Mouse (Mus musculus): Measurements from ENCODE around the gene Slc31a2. TPM values are rescaled to one million over a fixed set of nuclear protein-coding genes. Genes with fewer than 3 reads are reported as not detected.

Slc31a2 gene
- 4.2 TPM for polyA plus RNA-seq (2012; fragmentation: generic; extraction: Trizol)

DNA sequence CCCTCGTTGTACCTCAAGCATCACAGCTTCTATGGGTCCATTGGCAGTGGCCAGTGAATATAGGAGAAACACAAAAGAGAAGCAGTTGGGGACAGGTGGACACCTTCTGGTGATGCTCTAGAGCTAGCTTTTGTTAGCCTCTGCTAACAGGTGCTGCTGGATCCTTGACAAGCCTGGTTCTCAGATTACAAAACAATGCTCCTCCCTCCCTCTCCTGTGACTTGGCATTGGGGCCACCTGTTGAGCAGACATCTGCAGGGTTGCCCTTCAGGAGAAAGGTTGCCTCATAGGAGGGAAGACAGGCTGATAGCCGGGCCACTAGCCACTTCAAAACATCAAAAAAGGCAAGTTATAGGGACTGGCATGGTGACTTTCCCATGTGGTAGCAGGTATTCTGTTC, at the start of gene Slc31a2:
Gene Slc31a2 (plus strand): TSS at position 287 of the 400 bp plus-strand sequence.
- no peaks in the 10 kb centered on the region for H3K79me2 ChIP-seq (ENCODE audit: control insufficient read depth, insufficient read depth)
- H3K27me3 ChIP-seq (ENCODE audit: control insufficient read depth, insufficient read depth, insufficient read length) = no peaks in the 10 kb centered on the region
- H3K4me3 ChIP-seq = no peak within 1 kb of the TSS
- H3K36me3 ChIP-seq (ENCODE audit: control insufficient read depth, insufficient read depth) = no peaks in the 10 kb centered on the region
- no peak within 1 kb of the TSS for H3K4me2 ChIP-seq (ENCODE audit: low read depth)
- TF ChIP-seq REST (IDR thresholded peaks at IDR 0.05; ENCODE audit: insufficient read depth, insufficient read length) = no peak
- no peak for TF ChIP-seq SRF (IDR thresholded peaks at IDR 0.05; ENCODE audit: control insufficient read depth, insufficient read length, low read depth)
- TF ChIP-seq CEBPB (IDR thresholded peaks at IDR 0.05; ENCODE audit: insufficient read depth, poor library complexity, severe bottlenecking) = no peak
- no peak for TF ChIP-seq E2F4 (IDR thresholded peaks at IDR 0.05; ENCODE audit: insufficient read depth)
- no peak for TF ChIP-seq TCF12 (IDR thresholded peaks at IDR 0.05; ENCODE audit: insufficient read depth, poor library complexity, severe bottlenecking)
- TF ChIP-seq POLR2AphosphoS2 (IDR thresholded peaks at IDR 0.05; ENCODE audit: insufficient read length, low read depth) = no peak
- no peak for TF ChIP-seq MYOD1 (IDR thresholded peaks at IDR 0.05; ENCODE audit: control insufficient read depth in 1 of 3, insufficient read length in 2 of 3, low read depth in 2 of 3)
- no peak within 1 kb of the TSS for H3ac ChIP-seq (ENCODE audit: control insufficient read depth, insufficient read length)

- Histone ChIP-seq H3K4me3 (no peak overlapping the region), H3K27me3 (ENCODE audit: control insufficient read depth, insufficient read depth, insufficient read length) (no peaks in the 10 kb centered on the region), H3K79me2 (ENCODE audit: control insufficient read depth, insufficient read depth) (no peaks in the 10 kb centered on the region), H3K36me3 (ENCODE audit: control insufficient read depth, insufficient read depth) (no peaks in the 10 kb centered on the region), H3ac (ENCODE audit: control insufficient read depth, insufficient read length) (no peak overlapping the region), H3K4me2 (ENCODE audit: low read depth) (no peak overlapping the region)
- TF ChIP-seq MYOD1 (IDR thresholded peaks at IDR 0.05; ENCODE audit: control insufficient read depth in 1 of 3, insufficient read length in 2 of 3, low read depth in 2 of 3) = no peak
- no peak for TF ChIP-seq MYOG (IDR thresholded peaks at IDR 0.05; ENCODE audit: control insufficient read depth in 1 of 3, insufficient read depth in 1 of 3, insufficient read length in 2 of 3, low read depth in 2 of 3)
- TF ChIP-seq TCF3 (IDR thresholded peaks at IDR 0.05; ENCODE audit: insufficient read length, low read depth) = no peak
- TF ChIP-seq MAX (IDR thresholded peaks at IDR 0.05; ENCODE audit: low read depth) = no peak
- no peak for TF ChIP-seq E2F4 (IDR thresholded peaks at IDR 0.05; ENCODE audit: insufficient read depth)
- TF ChIP-seq CEBPB (IDR thresholded peaks at IDR 0.05; ENCODE audit: insufficient read depth, poor library complexity, severe bottlenecking) = no peak
- TF ChIP-seq SRF (IDR thresholded peaks at IDR 0.05; ENCODE audit: control insufficient read depth, insufficient read length, low read depth) = no peak
- TF ChIP-seq POLR2A (IDR thresholded peaks at IDR 0.05; ENCODE audit: insufficient read length, low read depth) = no peak
- no peak for TF ChIP-seq POLR2AphosphoS2 (IDR thresholded peaks at IDR 0.05; ENCODE audit: insufficient read length, low read depth)
- TF ChIP-seq TCF12 (IDR thresholded peaks at IDR 0.05; ENCODE audit: insufficient read depth, poor library complexity, severe bottlenecking) = no peak
- TF ChIP-seq REST (IDR thresholded peaks at IDR 0.05; ENCODE audit: insufficient read depth, insufficient read length) = no peak
These were observed 48.9 kb upstream of the Slc31a2 start for GRCm38 (mm10) chr4:62213490-62213889.

DNA sequence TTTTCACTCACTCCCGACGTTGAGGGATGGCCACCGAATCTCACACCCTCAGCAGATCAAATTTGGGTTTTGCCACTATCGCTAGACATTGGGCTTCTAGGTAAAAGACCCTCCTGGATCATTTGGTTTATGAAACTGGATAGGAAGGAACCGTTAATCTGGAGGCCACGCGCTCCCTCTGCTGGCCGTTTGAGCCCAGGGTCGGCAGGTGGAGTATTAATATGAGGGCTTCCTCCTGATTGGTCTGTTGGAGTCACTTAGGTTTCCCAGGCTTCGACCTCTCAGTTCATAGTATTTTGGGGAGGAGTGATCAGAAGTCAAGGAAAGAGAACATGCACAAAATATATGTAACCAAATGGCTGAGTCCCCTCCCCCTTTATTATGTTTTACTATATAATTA, 34.0 kb upstream of the Slc31a2 start:
- H3K79me2 ChIP-seq (ENCODE audit: control insufficient read depth, insufficient read depth) = no peaks in the 10 kb centered on the region
- H3K4me3 ChIP-seq = no peak overlapping the region
- no peaks in the 10 kb centered on the region for H3K36me3 ChIP-seq (ENCODE audit: control insufficient read depth, insufficient read depth)
- H3K4me2 ChIP-seq (ENCODE audit: low read depth) = no peak overlapping the region
- TF ChIP-seq USF1 (IDR thresholded peaks at IDR 0.05; ENCODE audit: low read depth) (no peak), POLR2A (IDR thresholded peaks at IDR 0.05; ENCODE audit: insufficient read length, low read depth) (no peak), POLR2AphosphoS2 (IDR thresholded peaks at IDR 0.05; ENCODE audit: insufficient read length, low read depth) (no peak), CEBPB (IDR thresholded peaks at IDR 0.05; ENCODE audit: insufficient read depth, poor library complexity, severe bottlenecking) (no peak), MYOD1 (IDR thresholded peaks at IDR 0.05; ENCODE audit: control insufficient read depth in 1 of 3, insufficient read length in 2 of 3, low read depth in 2 of 3) (no peak), TCF12 (IDR thresholded peaks at IDR 0.05; ENCODE audit: insufficient read depth, poor library complexity, severe bottlenecking) (no peak), MAX (IDR thresholded peaks at IDR 0.05; ENCODE audit: low read depth) (no peak), TCF3 (IDR thresholded peaks at IDR 0.05; ENCODE audit: insufficient read length, low read depth) (no peak)
- H3K27me3 ChIP-seq (ENCODE audit: control insufficient read depth, insufficient read depth, insufficient read length) = no peaks in the 10 kb centered on the region
- H3ac ChIP-seq (ENCODE audit: control insufficient read depth, insufficient read length) = no peak overlapping the region

- no peak overlapping the region for H3ac ChIP-seq (ENCODE audit: control insufficient read depth, insufficient read length)
- H3K79me2 ChIP-seq (ENCODE audit: control insufficient read depth, insufficient read depth) = no peaks in the 10 kb centered on the region
- no peaks in the 10 kb centered on the region for H3K36me3 ChIP-seq (ENCODE audit: control insufficient read depth, insufficient read depth)
- TF ChIP-seq REST (IDR thresholded peaks at IDR 0.05; ENCODE audit: insufficient read depth, insufficient read length) (no peak), CEBPB (IDR thresholded peaks at IDR 0.05; ENCODE audit: insufficient read depth, poor library complexity, severe bottlenecking) (no peak), SRF (IDR thresholded peaks at IDR 0.05; ENCODE audit: control insufficient read depth, insufficient read length, low read depth) (no peak)
- H3K4me3 ChIP-seq = no peak overlapping the region
- no peak overlapping the region for H3K4me2 ChIP-seq (ENCODE audit: low read depth)
- H3K27me3 ChIP-seq (ENCODE audit: control insufficient read depth, insufficient read depth, insufficient read length) = no peaks in the 10 kb centered on the region
These were observed 32.9 kb upstream of the Slc31a2 start for GRCm38 (mm10) chr4:62229448-62229847.

- Histone ChIP-seq H3K4me2 (ENCODE audit: low read depth) (no peak overlapping the region), H3K36me3 (ENCODE audit: control insufficient read depth, insufficient read depth) (no peaks in the 10 kb centered on the region), H3K4me3 (no peak overlapping the region), H3ac (ENCODE audit: control insufficient read depth, insufficient read length) (no peak overlapping the region), H3K79me2 (ENCODE audit: control insufficient read depth, insufficient read depth) (no peaks in the 10 kb centered on the region), H3K27me3 (ENCODE audit: control insufficient read depth, insufficient read depth, insufficient read length) (no peaks in the 10 kb centered on the region)
- TF ChIP-seq POLR2AphosphoS2 (IDR thresholded peaks at IDR 0.05; ENCODE audit: insufficient read length, low read depth) (no peak), MYOG (IDR thresholded peaks at IDR 0.05; ENCODE audit: control insufficient read depth in 1 of 3, insufficient read depth in 1 of 3, insufficient read length in 2 of 3, low read depth in 2 of 3) (no peak), TCF12 (IDR thresholded peaks at IDR 0.05; ENCODE audit: insufficient read depth, poor library complexity, severe bottlenecking) (no peak), E2F4 (IDR thresholded peaks at IDR 0.05; ENCODE audit: insufficient read depth) (no peak), MYOD1 (IDR thresholded peaks at IDR 0.05; ENCODE audit: control insufficient read depth in 1 of 3, insufficient read length in 2 of 3, low read depth in 2 of 3) (no peak), POLR2A (IDR thresholded peaks at IDR 0.05; ENCODE audit: insufficient read length, low read depth) (no peak), USF1 (IDR thresholded peaks at IDR 0.05; ENCODE audit: low read depth) (no peak), TCF3 (IDR thresholded peaks at IDR 0.05; ENCODE audit: insufficient read length, low read depth) (no peak), MAX (IDR thresholded peaks at IDR 0.05; ENCODE audit: low read depth) (no peak)
These were observed 32.2 kb upstream of the Slc31a2 start for GRCm38 (mm10) chr4:62230153-62230552.
